Mouse (Mus musculus) lung, postnatal 0 days (tissue): ENCODE results near the gene Fstl3.

ENCODE experiments used
- CTCF ChIP-seq: IDR thresholded peaks from 2 replicates; pipeline ENCODE4 v1.5.1; 2016; ENCODE audit warnings: antibody characterized with exemption, mild to moderate bottlenecking
- EP300 ChIP-seq: IDR thresholded peaks from 2 replicates; pipeline ENCODE4 v1.6.1; 2016; ENCODE audit warnings: antibody characterized with exemption, mild to moderate bottlenecking, control low read depth

DNA sequence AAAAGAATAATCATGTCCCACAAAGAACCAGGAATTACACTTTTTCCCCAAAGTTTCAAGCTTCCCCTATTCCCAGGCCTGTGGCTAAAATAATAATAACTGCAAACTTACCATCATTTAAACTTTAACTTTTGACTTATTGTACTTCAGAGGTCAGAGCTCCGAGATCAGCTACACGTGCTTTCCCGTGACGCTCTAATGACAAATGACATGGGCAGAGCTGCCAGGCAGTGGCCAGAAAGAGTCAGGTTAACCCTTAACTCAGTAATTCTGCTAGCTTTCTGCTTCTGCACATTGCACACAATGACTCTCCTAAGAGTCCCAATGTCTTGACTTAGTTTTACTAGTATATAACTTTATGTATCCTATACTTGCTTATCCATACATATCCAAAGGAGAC lies 7.7 kb upstream of the Fstl3 start:
- TF ChIP-seq CTCF: no peak
- no peak for TF ChIP-seq EP300
